Mouse (Mus musculus): ENCODE measurements around the gene Zcchc10. TPM values are rescaled to one million over a fixed set of nuclear protein-coding genes. Genes with fewer than 3 reads are reported as not detected.
"Not testable (repeated sequence)": the region's sequence is repeated elsewhere in the genome, so short reads cannot be mapped to it uniquely, and the experiment has no call there.

Zcchc10 gene
- polyA plus RNA-seq, 1 experiment from 2014 or later, result 24.6 TPM

- WGBS, result 94% methylated on average over 6 of the region's 6 CpGs
- DNase-seq (ENCODE audit: low spot score), result no peak
- Histone ChIP-seq H3K36me3 (peaks cover 70% of the 10 kb centered on the region), H3K27me3 (ENCODE audit: low read depth, poor library complexity, severe bottlenecking) (no peaks in the 10 kb centered on the region), H3K4me3 (no peak overlapping the region), H3K27ac (replicated peaks) (no peak overlapping the region), H3K9me3 (replicated peaks) (no peaks in the 10 kb centered on the region), H3K4me1 (peaks cover 6% of the 10 kb centered on the region; the same call in 1 of the 2 replicates)
These were observed 6.6 kb downstream of the Zcchc10 start for GRCm38 (mm10) chr11:53331121-53331520.

- WGBS, result 90% methylated on average over 14 of the region's 14 CpGs
- Histone ChIP-seq H3K27ac (replicated peaks) (no peak overlapping the region), H3K4me1 (peaks cover 6% of the 10 kb centered on the region; the same call in 1 of the 2 replicates), H3K36me3 (peaks cover 67% of the 10 kb centered on the region), H3K27me3 (ENCODE audit: low read depth, poor library complexity, severe bottlenecking) (no peaks in the 10 kb centered on the region), H3K9me3 (replicated peaks) (no peaks in the 10 kb centered on the region), H3K4me3 (no peak overlapping the region)
- DNase-seq (ENCODE audit: low spot score), result no peak
These were observed 7.7 kb downstream of the Zcchc10 start for GRCm38 (mm10) chr11:53332076-53332680.

DNA sequence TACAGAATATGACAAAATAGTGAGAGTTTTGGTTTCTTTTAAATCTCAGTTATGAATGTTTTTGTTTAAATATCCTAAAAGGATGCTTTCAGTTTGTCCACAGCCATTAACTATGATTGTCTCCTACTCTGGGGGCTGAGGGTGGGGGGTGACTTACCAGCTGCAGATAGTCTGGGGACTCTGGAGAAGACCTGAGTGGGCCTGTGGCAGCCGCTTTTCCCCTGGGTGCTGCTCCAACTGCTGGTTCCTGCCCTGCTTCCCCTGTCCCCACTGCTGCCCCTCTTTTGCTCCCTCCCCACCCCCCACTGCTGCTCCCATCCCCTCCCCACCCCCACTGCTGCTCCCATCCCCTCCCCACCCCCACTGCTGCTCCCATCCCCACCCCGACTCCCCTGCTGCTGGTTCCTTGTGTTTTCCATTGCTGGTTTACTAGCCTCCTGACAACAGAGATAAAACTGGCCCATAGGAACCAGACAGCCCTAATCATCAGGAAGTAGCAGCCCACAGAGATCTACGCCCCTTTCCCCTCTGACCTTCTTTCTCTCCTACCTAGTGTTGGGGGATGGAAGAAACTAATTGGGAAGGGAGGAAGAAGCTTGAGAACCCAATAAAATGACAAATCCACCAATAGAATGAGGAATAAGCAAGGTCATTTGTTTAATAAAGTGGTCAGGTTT, 11.2 kb downstream of the Zcchc10 start:
- 34% methylated on average over 3 of the region's 3 CpGs for WGBS
- H3K27me3 ChIP-seq (ENCODE audit: low read depth, poor library complexity, severe bottlenecking), result no peaks in the 10 kb centered on the region
- no peak for DNase-seq (ENCODE audit: low spot score)
- H3K27ac ChIP-seq (replicated peaks), result no peak overlapping the region
- no peak overlapping the region for H3K4me3 ChIP-seq
- no peaks in the 10 kb centered on the region for H3K9me3 ChIP-seq (replicated peaks)
- H3K4me1 ChIP-seq, result peaks cover 6% of the 10 kb centered on the region; the same call in 1 of the 2 replicates
- peaks cover 33% of the 10 kb centered on the region for H3K36me3 ChIP-seq

DNA sequence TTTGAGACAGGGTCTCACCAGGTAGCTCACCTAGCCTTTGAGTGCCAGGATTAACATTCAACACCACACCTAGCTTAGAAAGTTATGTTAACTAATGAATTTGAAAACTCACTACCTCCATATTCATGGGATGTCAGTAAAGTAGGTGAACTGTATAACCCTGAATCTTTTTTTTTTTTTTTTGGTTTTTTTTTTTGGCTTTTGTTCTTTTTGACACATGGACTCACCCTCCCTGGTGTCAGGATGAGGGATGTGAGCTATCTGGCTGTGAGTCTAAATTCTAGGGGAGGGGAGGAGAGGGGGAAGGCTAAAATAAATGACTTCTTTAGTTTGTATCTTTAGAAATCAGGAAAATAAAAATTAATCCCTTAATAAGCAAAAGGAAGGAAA, 11.7 kb downstream of the Zcchc10 start:
- DNase-seq (ENCODE audit: low spot score), result no peak

DNA sequence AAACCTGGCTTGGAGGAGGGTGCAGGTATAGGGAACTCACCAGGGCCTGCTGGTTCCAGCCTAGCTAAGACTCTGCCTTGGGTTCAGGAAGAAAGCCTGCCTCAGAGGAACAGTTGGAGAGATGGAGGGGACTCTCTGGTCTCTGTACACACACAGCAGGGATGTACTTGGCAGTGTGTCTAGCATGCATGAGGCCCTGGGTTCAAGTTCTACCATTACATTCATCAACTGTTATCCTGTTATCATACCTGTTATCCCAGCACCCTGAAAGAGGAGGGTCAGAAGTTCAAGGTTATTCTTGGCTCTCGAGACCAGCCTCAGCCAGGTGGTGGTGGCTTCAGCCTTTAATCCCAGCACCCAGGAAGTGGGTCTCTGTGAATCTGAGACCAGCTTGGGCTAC, 12.4 kb downstream of the Zcchc10 start:
- DNase-seq (ENCODE audit: low spot score), result no peak
- WGBS, result 73% methylated on average over 1 of the region's 1 CpGs

More for the DNA sequence above, 11.7 kb downstream of the Zcchc10 start:
- H3K27me3 ChIP-seq (ENCODE audit: low read depth, poor library complexity, severe bottlenecking), result no peaks in the 10 kb centered on the region
- peaks cover 6% of the 10 kb centered on the region; the same call in 1 of the 2 replicates for H3K4me1 ChIP-seq
- H3K27ac ChIP-seq (replicated peaks), result no peak overlapping the region
- no peaks in the 10 kb centered on the region for H3K9me3 ChIP-seq (replicated peaks)
- peaks cover 27% of the 10 kb centered on the region for H3K36me3 ChIP-seq
- no peak overlapping the region for H3K4me3 ChIP-seq

DNA sequence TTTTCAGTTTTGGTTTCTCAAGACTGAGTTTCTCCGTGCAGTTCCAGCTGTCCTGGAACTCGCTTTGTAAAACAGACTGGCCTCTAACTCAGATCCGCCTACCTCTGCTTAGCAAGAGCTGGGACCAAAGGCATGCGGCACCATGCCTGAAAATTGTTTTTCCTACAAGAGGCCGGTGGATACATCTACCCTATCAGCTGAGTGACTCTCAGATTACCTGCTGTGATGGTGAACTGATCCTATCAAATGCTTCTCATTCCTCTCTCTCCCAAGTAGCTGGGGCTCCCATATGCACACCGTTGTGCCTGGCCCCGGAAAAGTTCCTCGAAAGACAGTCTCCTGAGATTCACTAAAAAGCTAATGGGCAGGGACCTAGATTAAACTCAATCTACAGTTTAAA, 13.2 kb downstream of the Zcchc10 start:
- WGBS, result 67% methylated on average over 8 of the region's 8 CpGs

More for the DNA sequence above, 12.4 kb downstream of the Zcchc10 start:
- peaks cover 20% of the 10 kb centered on the region for H3K36me3 ChIP-seq
- no peaks in the 10 kb centered on the region for H3K27me3 ChIP-seq (ENCODE audit: low read depth, poor library complexity, severe bottlenecking)
- no peak overlapping the region for H3K27ac ChIP-seq (replicated peaks)
- H3K9me3 ChIP-seq (replicated peaks), result no peaks in the 10 kb centered on the region
- no peak overlapping the region for H3K4me3 ChIP-seq
- peaks cover 6% of the 10 kb centered on the region; the same call in 1 of the 2 replicates for H3K4me1 ChIP-seq

DNA sequence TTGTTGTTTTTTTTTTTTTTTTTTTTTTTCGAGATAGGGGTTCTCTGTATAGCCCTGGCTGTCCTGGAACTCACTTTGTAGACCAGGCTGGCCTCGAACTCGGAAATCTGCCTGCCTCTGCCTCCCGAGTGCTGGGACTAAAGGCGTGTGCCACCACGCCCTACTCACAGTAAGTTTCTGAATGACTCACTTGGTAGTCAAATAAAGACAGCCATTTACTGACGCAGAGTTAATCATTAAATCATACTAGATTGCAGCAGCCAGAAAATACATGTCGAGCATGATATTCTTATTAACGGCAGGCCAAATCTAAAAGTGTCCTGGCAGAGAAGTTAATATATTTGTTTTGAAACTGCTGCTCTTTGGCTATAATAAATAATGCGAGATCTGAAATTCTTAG, 16.5 kb downstream of the Zcchc10 start:
- H3K36me3 ChIP-seq; H3K9me3 ChIP-seq (replicated peaks); H3K4me1 ChIP-seq; H3K4me3 ChIP-seq; H3K27me3 ChIP-seq (ENCODE audit: low read depth, poor library complexity, severe bottlenecking); H3K27ac ChIP-seq (replicated peaks); DNase-seq (ENCODE audit: low spot score): not testable (repeated sequence)
- 93% methylated on average over 9 of the region's 10 CpGs for WGBS

More for the DNA sequence above, 13.2 kb downstream of the Zcchc10 start:
- DNase-seq (ENCODE audit: low spot score), result no peak
- Histone ChIP-seq H3K27ac (replicated peaks) (no peak overlapping the region), H3K27me3 (ENCODE audit: low read depth, poor library complexity, severe bottlenecking) (no peaks in the 10 kb centered on the region), H3K9me3 (replicated peaks) (no peaks in the 10 kb centered on the region), H3K36me3 (peaks cover 12% of the 10 kb centered on the region), H3K4me1 (peaks cover 6% of the 10 kb centered on the region; the same call in 1 of the 2 replicates), H3K4me3 (no peak overlapping the region)

DNA sequence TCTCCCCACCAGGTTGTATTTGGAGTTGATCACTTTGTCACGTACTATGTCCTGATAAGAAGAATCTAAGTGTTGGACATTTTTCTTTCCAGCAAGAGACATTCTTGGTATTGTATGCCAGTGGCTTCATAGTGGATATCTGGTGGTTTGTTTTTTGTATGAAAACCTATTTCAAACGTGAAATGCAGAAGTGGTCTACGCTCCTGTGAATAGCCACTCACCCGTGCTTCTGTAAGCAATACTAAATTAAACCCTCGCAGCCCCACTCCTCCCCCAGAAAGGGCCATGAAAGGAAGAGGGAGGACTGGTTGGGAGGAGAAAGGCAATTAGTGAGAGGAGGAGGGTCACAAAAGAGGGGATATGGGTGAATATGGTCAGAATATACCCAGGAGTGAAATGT, 18.2 kb downstream of the Zcchc10 start:
- Histone ChIP-seq H3K4me1 (no peaks in the 10 kb centered on the region), H3K9me3 (replicated peaks) (no peaks in the 10 kb centered on the region), H3K27ac (replicated peaks) (no peak overlapping the region), H3K27me3 (ENCODE audit: low read depth, poor library complexity, severe bottlenecking) (no peaks in the 10 kb centered on the region), H3K4me3 (no peak overlapping the region), H3K36me3 (no peaks in the 10 kb centered on the region)
- WGBS, result 75% methylated on average over 5 of the region's 5 CpGs
- DNase-seq (ENCODE audit: low spot score), result no peak

DNA sequence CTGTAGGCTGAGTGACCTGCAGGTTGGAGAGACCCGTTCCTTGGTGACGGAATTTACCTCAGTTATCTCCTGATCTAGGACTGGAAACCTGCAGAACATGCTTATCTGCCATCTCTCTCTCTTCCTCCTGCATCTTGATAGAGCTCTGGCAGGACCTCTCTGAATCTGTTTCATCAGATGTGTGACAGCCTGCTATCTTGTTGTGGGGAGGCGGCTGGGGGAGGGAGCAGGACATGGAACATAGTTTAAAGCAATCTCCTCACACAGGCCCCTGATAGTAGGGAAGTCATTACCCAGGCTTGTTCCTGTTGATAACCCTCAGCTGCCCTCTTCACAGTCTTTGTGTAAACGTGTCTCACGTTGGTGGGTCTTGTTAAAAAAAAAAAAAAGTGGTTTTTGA, 20.8 kb downstream of the Zcchc10 start:
- Histone ChIP-seq H3K9me3 (replicated peaks) (no peaks in the 10 kb centered on the region), H3K36me3 (no peaks in the 10 kb centered on the region), H3K4me3 (no peak overlapping the region), H3K27ac (replicated peaks) (no peak overlapping the region), H3K27me3 (ENCODE audit: low read depth, poor library complexity, severe bottlenecking) (no peaks in the 10 kb centered on the region; the same call in 1 of the 2 replicates), H3K4me1 (peaks cover 4% of the 10 kb centered on the region)
- WGBS, result 47% methylated on average over 5 of the region's 5 CpGs
- DNase-seq (ENCODE audit: low spot score), result no peak

GRCm38 (mm10) chr11:53345738-53346137, 21.3 kb downstream of the Zcchc10 start:
- Histone ChIP-seq H3K4me1 (peaks cover 6% of the 10 kb centered on the region), H3K27me3 (ENCODE audit: low read depth, poor library complexity, severe bottlenecking) (no peaks in the 10 kb centered on the region; the same call in 1 of the 2 replicates), H3K36me3 (no peaks in the 10 kb centered on the region), H3K4me3 (no peak overlapping the region), H3K27ac (replicated peaks) (no peak overlapping the region), H3K9me3 (replicated peaks) (no peaks in the 10 kb centered on the region)
- no peak for DNase-seq (ENCODE audit: low spot score)
- WGBS, result 57% methylated on average over 2 of the region's 2 CpGs

DNA sequence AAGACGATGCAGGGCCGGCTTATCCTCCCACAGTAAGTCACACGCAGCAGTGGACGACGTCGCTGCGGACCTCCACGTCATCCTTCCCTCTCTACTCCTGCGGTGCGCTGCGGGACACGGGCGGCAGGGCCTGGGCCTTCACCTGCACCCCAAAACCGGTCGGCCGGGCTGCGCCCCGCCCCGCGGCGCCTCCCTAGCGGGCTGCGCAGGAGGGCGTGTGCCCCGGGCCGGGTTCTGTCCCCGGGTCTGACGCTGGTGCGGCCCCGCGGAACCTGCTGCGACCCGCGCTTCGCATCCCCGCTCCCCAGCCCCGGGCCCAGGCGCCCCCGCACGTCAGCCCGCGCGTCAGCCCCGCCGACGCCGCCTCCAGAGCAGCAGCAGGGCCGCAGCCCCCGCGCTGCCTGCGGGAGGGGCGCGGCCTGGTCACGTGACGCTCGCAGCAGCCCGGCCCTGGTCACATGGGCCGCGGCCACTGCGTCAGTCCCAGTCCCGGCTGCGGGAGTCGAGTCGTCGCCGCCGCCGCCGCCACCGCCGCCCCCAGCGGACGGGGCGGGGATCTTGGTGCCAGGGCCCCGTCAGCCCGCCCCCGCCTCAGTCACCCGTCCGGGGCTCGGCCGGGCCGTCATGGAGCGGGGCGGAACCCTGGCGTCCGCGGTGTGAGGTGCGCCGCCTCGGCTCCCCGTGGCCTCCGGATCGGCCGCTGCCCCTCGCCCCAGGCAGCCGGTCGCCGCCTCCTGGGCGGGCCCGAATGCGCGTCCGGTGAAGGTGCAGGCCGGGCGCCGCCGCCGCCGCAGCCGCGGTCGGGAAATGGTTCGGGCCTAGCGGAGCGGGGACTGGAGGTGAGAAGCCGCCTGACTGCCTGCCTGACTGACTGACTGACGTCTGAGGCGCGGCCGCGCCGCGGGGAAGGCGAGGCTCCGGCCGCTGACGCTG, 26.1 kb downstream of the Zcchc10 start, which contains the start of gene Aff4:
TSS of gene Aff4 (plus strand) at position 543 of the 933 bp plus-strand sequence.
- peak within 1 kb of the TSS; percentile 97 for H3K4me3 ChIP-seq
- under 1% methylated on average over 120 of the region's 127 CpGs for WGBS
- H3K27me3 ChIP-seq (ENCODE audit: low read depth, poor library complexity, severe bottlenecking), result no peaks in the 10 kb centered on the region; the same call in 1 of the 2 replicates
- peaks cover 14% of the 10 kb centered on the region for H3K36me3 ChIP-seq
- peaks cover 17% of the 10 kb centered on the region for H3K4me1 ChIP-seq
- DNase-seq (ENCODE audit: low spot score), result peak; percentile 91
- peak within 1 kb of the TSS; percentile 98 for H3K27ac ChIP-seq (replicated peaks)
- H3K9me3 ChIP-seq (replicated peaks), result no peaks in the 10 kb centered on the region

DNA sequence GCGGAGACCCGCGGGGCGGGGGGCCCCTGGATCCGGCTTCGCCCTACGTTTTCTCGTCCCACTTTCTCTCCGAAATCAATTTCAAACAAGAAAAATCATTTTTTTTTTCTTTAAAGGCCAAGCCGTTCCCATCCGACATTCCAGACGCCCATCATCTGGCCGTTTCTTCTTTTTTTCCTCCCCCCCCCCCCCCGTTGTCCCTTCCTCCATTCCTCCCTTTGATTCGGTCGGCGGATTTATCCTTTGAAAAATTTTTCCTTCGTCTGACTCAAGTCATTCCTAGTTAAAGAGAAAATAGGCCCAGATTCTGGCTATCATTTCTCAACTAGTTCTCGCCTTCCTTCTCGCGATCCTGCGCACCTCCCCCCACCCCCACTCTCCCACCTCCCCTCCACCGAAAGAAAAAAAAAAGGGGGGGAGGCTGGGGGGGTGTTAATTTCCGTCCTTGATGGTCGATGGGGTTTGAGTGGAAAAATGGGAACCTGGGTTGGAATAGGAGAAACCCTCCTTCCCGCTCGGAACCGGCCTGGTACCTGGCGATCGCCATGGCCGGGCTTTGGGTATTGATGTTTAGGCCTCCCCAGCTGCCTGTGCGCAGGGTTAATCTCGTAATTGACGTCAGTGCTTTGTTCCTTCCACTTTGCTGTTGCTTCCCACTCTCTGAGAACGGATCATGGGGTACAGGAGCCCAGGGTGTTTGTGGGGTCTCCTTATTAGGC, 26.9 kb downstream of the Zcchc10 start:
- no peaks in the 10 kb centered on the region for H3K9me3 ChIP-seq (replicated peaks)
- H3K27ac ChIP-seq (replicated peaks), result peak overlapping the region; percentile 98
- DNase-seq (ENCODE audit: low spot score), result peak; percentile 70
- peak overlapping the region; percentile 97 for H3K4me3 ChIP-seq
- no peaks in the 10 kb centered on the region; the same call in 1 of the 2 replicates for H3K27me3 ChIP-seq (ENCODE audit: low read depth, poor library complexity, severe bottlenecking)
- peaks cover 23% of the 10 kb centered on the region for H3K36me3 ChIP-seq
- WGBS, result 0% methylated on average over 34 of the region's 35 CpGs
- peaks cover 17% of the 10 kb centered on the region for H3K4me1 ChIP-seq
